24 mouse cellular contexts compared by ENCODE assay signal in genomic region chr13:80502927-80503326, GRCm38 (mm10).
"Had no signal": no experiment of that assay in that cellular context is flagged by ENCODE, and none has a peak within 500 bp of the region (broad histone marks: within the 10 kb centered on the region; RNA-seq: fewer than 3 reads in every experiment).

No protein-coding gene starts in this region.

- H3K27me3 ChIP-seq: heart, embryonic 12.5 days; hindbrain, embryonic 13.5 days; hindbrain, embryonic 15.5 days; intestine, embryonic 15.5 days; limb, embryonic 13.5 days; limb, embryonic 15.5 days; liver, embryonic 12.5 days had no signal

- H3K4me2 ChIP-seq: heart, embryonic 12.5 days; hindbrain, embryonic 13.5 days; hindbrain, embryonic 15.5 days; intestine, embryonic 15.5 days; limb, embryonic 13.5 days; limb, embryonic 15.5 days; liver, embryonic 12.5 days had no signal

- H3K9me3 ChIP-seq: heart, embryonic 10.5 days; heart, embryonic 12.5 days; hindbrain, embryonic 10.5 days; hindbrain, embryonic 13.5 days; hindbrain, embryonic 15.5 days; intestine, embryonic 15.5 days; limb, embryonic 13.5 days; limb, embryonic 15.5 days; liver, embryonic 12.5 days had no signal

- H3K4me3 ChIP-seq: heart, embryonic 10.5 days; heart, embryonic 12.5 days; hindbrain, embryonic 10.5 days; hindbrain, embryonic 13.5 days; hindbrain, embryonic 15.5 days; intestine, embryonic 15.5 days; layer of hippocampus, adult 2 months; left cerebral cortex, adult 2 months; limb, embryonic 13.5 days; limb, embryonic 15.5 days; liver, embryonic 12.5 days had no signal

- DNase-seq: gastrocnemius, postnatal 14 days; gastrocnemius, postnatal 36 days; heart, adult 18-20 months; heart, postnatal 10 days; heart, postnatal 4 days; kidney, adult 18-20 months; kidney, adult 8-10 months; kidney, postnatal 10 days; kidney, postnatal 25 days; kidney, postnatal 4 days; left cerebral cortex, postnatal 4 days had no signal

- H3K36me3 ChIP-seq: heart, embryonic 10.5 days; heart, embryonic 12.5 days; hindbrain, embryonic 10.5 days; hindbrain, embryonic 13.5 days; hindbrain, embryonic 15.5 days; intestine, embryonic 15.5 days; limb, embryonic 13.5 days; limb, embryonic 15.5 days; liver, embryonic 12.5 days had no signal

- H3K27ac ChIP-seq: heart, embryonic 10.5 days; hindbrain, embryonic 10.5 days; hindbrain, embryonic 13.5 days; hindbrain, embryonic 15.5 days; intestine, embryonic 15.5 days; layer of hippocampus, adult 2 months; left cerebral cortex, adult 2 months; limb, embryonic 13.5 days; limb, embryonic 15.5 days; liver, embryonic 12.5 days had no signal

- H3K4me1 ChIP-seq: heart, embryonic 10.5 days; heart, embryonic 12.5 days; hindbrain, embryonic 10.5 days; hindbrain, embryonic 13.5 days; hindbrain, embryonic 15.5 days; intestine, embryonic 15.5 days; limb, embryonic 13.5 days; limb, embryonic 15.5 days; liver, embryonic 12.5 days had no signal

- H3K9ac ChIP-seq: heart, embryonic 12.5 days; hindbrain, embryonic 13.5 days; hindbrain, embryonic 15.5 days; intestine, embryonic 15.5 days; limb, embryonic 13.5 days; limb, embryonic 15.5 days; liver, embryonic 12.5 days had no signal

- ATAC-seq: inflammation-experienced regulatory T-cells, adult 6 months; intestine, embryonic 15.5 days; intestine, postnatal 0 days; liver, embryonic 12.5 days had no signal
